Mouse (Mus musculus) lung, embryonic 16.5 days (tissue): ENCODE measurements at regions not wholly inside any gene's neighbourhood (a gene's known extent, or its start where the extent isn't known, plus 50 kb on each side); places are given as distances from the start of the nearest gene placed in this dataset.

Experiments
- ATAC-seq: fragments of 200-750 bp; cut with Nextera tagmentation; 2 replicates; pipeline ENCODE4 v1.8.0; 2017; ENCODE audit warnings: low read depth, mild to moderate bottlenecking, moderate library complexity
- H3K27ac ChIP-seq: fragments of 300-500 bp; sonication (generic); 2 replicates; pipeline ENCODE4 v1.5.1; 2014; ENCODE audit warnings: mild to moderate bottlenecking, control low read depth, low read length
- H3K27me3 ChIP-seq: fragments of 300-500 bp; sonication (generic); 2 replicates; pipeline ENCODE4 v1.6.1; 2014; ENCODE audit warnings: low read depth, low read length, mixed read lengths; ENCODE audit not compliant: control insufficient read depth, insufficient read depth
- H3K36me3 ChIP-seq: fragments of 300-500 bp; sonication (generic); 2 replicates; pipeline ENCODE4 v1.6.1; 2014; ENCODE audit warnings: low read length; ENCODE audit not compliant: control insufficient read depth, insufficient read depth
- H3K4me1 ChIP-seq: fragments of 300-500 bp; sonication (generic); replicated peaks from 2 replicates; pipeline ENCODE4 v1.6.1; 2014; ENCODE audit warnings: low read length, mixed read lengths; ENCODE audit not compliant: control insufficient read depth, insufficient read depth
- H3K4me2 ChIP-seq: fragments of 300-500 bp; sonication (generic); 2 replicates; pipeline ENCODE4 v1.6.1; 2014; ENCODE audit warnings: low read depth, low read length, control low read depth
- H3K4me3 ChIP-seq: fragments of 300-500 bp; sonication (generic); 2 replicates; pipeline ENCODE4 v1.5.1; 2014; ENCODE audit warnings: mild to moderate bottlenecking, low read length, control low read depth
- H3K9ac ChIP-seq: fragments of 300-500 bp; sonication (generic); 2 replicates; pipeline ENCODE4 v1.6.1; 2014; ENCODE audit warnings: low read length, control low read depth
- H3K9me3 ChIP-seq: fragments of 300-500 bp; sonication (generic); 2 replicates; pipeline ENCODE4 v1.6.1; 2016; ENCODE audit warnings: low read length; ENCODE audit not compliant: control insufficient read depth
- WGBS: fragments of 180-500 bp; shearing (Covaris S2); extraction: QIAGEN DNeasy Blood & Tissue Kit; methylation state at CpG from one replicate; pipeline ENCODE4 v1.1.7; 2014; 5-methylcytosine and 5-hydroxymethylcytosine counted together

DNA sequence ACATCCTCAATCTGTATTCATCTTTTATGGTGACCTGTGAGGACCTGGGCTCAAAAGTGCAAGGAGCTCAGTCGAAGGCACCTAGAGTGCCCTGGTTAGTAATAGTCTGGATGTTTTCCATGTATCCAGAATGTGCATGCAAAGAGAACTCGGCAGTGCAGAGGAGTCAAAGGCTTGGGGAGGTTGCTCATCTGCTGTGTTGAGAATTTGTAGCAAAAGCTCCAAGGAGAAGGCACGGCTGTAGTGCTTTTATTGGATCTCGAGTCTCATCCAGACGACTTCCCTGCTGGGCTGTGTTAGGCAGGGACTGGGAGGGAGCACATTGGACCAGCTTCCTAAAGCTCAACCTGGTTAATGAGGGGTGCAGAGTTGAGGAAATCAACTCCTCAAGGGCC, 97.3 kb upstream of the Wscd1 start:
- no peak for ATAC-seq
- H3K36me3 ChIP-seq: no peaks in the 10 kb centered on the region
- no peak overlapping the region for H3K4me3 ChIP-seq
- H3K27me3 ChIP-seq: no peaks in the 10 kb centered on the region
- no peak overlapping the region for H3K27ac ChIP-seq
- no peak overlapping the region for H3K9ac ChIP-seq
- 66% methylated on average over 5 of the region's 5 CpGs for WGBS
- H3K4me2 ChIP-seq: no peak overlapping the region
- no peaks in the 10 kb centered on the region for H3K9me3 ChIP-seq
- no peaks in the 10 kb centered on the region for H3K4me1 ChIP-seq

DNA sequence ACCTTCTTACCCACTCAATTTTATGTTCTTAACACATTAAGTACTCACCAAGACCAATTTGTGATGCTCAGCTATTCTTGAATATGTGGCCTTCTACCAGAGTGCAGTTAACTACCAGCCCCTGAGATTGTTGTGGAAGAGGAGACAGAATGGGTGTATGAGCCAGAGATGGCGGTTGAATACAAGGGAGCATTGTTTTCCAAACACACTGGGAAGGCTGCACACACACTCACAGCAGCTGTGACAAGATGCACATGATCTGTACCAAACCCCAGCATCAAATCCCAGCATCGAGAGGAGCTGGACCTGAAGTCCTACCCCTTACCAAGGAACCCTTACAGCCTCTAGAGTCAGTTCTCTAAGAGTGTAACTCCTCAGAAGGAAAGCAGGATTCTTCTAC, 91.4 kb upstream of the Wscd1 start:
- no peak for ATAC-seq
- WGBS: 60% methylated on average over 2 of the region's 2 CpGs
- Histone ChIP-seq H3K9ac (no peak overlapping the region), H3K4me3 (no peak overlapping the region), H3K27ac (no peak overlapping the region), H3K4me1 (no peaks in the 10 kb centered on the region), H3K27me3 (no peaks in the 10 kb centered on the region), H3K4me2 (no peak overlapping the region), H3K36me3 (no peaks in the 10 kb centered on the region), H3K9me3 (no peaks in the 10 kb centered on the region)

DNA sequence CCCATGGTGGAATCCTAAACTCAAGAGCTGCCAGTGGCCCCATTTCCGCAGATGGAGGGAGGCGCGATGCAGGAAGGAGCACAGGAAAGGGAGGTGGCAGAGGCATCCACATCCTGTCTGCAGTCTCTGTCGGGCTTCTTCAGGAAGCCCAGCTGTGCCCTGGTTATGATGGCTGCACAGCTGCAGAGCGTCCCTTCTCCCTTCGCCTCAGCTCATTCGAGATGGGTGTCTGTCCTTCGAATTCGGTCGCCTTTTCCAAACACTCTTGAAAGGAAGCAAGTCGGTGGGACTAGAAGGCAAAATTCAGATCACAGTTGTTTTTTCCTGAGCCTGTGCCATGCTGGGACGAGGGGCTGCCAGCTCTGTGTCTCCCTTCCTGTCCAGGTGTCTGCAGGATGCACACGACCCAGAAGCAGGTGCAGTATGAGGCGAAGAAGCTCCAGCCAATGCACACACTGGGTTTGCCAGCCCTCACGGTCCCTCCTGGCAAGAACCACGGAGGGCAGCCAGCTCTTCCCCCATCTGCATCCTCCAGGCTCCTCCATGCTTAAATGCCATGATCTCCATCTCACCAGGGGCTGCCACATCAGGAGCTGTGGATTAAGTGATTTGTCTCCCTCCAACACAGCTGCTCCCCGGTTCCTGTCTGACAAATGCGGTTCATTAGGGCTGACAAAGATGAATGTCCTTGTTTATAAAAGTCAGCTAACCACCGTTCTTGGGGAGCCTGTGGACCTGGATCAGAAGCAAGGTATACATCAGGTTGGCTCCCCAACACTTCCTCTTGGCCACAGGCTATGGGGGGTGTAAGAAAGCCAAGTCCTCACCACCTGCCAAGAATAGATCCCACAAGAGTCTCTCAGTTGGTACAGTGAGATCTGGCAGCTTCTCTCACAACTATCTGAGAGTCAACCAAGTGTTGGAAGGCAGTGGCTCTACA, 79.3 kb upstream of the Wscd1 start:
- H3K9ac ChIP-seq: no peak overlapping the region
- WGBS: 51% methylated on average over 19 of the region's 19 CpGs
- no peaks in the 10 kb centered on the region for H3K9me3 ChIP-seq
- no peak overlapping the region for H3K4me2 ChIP-seq
- ATAC-seq: peak; percentile 74
- peak overlapping the region; percentile 35 for H3K27ac ChIP-seq
- H3K4me1 ChIP-seq: no peaks in the 10 kb centered on the region
- H3K4me3 ChIP-seq: no peak overlapping the region
- H3K27me3 ChIP-seq: no peaks in the 10 kb centered on the region
- H3K36me3 ChIP-seq: no peaks in the 10 kb centered on the region

DNA sequence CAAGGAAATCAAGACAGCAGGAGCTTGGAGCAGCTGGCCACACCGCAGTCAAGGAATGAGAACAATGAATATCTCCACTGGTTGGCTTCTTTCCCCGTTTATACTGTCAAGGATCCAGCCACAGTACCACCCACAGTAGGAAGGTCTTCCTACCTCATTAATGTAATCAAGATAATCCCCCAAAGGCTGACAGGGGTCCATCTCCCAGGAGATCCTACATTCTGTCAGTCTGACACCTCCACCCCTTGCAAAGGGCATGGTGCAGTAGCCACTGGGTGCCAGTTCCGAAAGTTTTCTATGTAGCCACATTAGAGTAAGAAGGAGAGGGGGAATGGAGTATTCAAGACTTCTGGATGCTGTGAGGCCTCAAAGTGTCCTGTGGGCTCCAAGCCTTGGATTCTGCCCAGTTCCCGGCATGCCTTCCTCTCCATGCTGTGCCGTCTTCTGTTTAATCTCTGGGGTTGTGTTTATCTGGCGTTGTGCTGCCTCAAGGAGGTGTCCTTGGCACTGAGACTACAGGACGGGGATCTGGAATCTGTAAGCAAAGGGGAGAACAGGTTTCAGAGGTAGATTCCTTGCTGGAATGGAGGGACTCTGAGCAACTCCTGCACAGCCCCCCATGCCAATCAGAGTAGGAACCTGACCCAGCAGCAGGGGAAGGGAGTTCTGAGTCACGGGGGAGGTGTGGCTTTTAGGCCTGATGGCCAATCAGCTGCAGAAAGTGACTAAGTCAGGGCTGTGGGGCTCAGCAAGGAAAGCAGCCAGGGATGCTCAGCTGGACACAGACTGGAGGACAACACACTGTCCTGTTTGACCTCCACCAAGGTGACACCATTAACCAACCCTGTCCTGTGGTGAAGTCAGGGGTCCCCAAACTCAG, 77.3 kb upstream of the Wscd1 start:
- Histone ChIP-seq H3K4me3 (no peak overlapping the region), H3K9me3 (no peaks in the 10 kb centered on the region), H3K36me3 (no peaks in the 10 kb centered on the region), H3K4me2 (no peak overlapping the region), H3K27ac (no peak overlapping the region), H3K4me1 (no peaks in the 10 kb centered on the region), H3K9ac (no peak overlapping the region), H3K27me3 (no peaks in the 10 kb centered on the region)
- 14% methylated on average over 8 of the region's 8 CpGs for WGBS
- no peak for ATAC-seq

DNA sequence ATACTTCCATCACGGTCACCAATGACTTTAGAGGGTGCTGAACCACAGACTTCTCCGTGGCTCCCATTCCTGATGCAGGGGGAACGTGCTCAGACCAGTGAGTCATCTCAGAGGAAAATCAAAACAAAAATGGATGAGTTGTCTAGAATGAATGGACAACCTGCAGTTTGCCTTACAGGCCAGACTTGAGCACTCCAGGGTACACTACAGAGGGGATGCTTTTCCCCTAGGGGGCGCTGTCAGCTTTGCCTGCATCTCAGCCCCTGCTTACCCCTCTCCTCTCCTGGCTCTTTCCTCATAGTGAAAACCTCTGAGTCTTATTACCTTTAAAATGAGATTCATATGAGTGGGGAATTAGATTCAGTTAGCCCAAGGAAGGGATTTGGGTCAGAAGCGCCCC, 75.4 kb upstream of the Wscd1 start:
- Histone ChIP-seq H3K4me1 (no peaks in the 10 kb centered on the region), H3K9me3 (no peaks in the 10 kb centered on the region), H3K27ac (no peak overlapping the region), H3K9ac (no peak overlapping the region), H3K36me3 (no peaks in the 10 kb centered on the region), H3K4me2 (no peak overlapping the region), H3K4me3 (no peak overlapping the region), H3K27me3 (no peaks in the 10 kb centered on the region)
- 36% methylated on average over 5 of the region's 5 CpGs for WGBS
- no peak for ATAC-seq

DNA sequence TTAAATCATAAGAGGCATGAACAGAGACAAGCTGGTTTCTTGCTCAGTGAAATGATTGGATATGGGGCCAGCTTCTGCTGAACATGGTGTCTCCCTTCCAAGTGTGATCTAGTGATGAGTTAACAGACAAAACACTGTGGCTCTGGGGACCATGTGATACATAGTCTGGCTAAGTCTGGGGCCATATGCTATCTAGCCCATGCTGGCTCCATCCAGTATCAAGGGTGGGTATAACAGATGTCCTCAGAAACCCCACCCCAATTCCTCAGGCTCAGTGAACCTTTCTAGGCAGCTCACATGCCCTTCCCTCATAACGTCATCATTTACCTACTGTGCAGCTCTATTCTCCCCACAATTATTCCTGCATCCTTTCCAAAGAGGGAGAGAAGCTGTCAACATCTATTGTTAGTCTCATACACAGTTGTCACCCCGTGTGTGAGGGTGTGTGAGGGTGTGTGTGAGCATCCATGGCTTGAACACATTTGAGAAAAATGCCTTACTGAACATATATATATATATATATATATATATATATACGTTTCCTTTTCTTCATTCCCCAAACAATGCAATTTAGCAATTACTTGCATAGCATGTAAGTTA, 73.9 kb upstream of the Wscd1 start:
- Histone ChIP-seq H3K4me1 (no peaks in the 10 kb centered on the region), H3K27ac (no peak overlapping the region), H3K4me2 (no peak overlapping the region), H3K27me3 (no peaks in the 10 kb centered on the region), H3K9me3 (no peaks in the 10 kb centered on the region), H3K9ac (no peak overlapping the region), H3K36me3 (no peaks in the 10 kb centered on the region), H3K4me3 (no peak overlapping the region)
- 43% methylated on average over 3 of the region's 3 CpGs for WGBS
- ATAC-seq: no peak

DNA sequence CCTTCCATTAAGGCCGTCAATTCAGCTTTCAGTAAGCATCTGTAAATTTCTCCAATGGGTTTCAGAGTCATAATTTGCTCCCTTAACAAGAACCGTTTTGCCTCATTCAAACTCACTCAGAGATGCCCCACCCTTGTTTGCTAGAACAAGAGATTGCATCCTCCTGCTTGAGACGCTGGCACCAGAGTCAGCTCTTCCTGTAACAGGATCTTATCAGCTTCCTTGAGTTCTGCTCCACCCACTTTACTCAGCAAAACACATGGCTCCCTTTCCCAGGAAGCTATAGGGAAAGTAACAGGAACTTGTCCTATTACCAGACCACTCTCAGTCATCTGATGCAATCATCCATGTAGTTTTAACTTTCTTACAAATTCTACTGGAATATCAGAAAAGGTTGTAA, 52.7 kb upstream of the Wscd1 start:
- no peak for ATAC-seq
- no peak overlapping the region for H3K27ac ChIP-seq
- 26% methylated on average over 3 of the region's 3 CpGs for WGBS

DNA sequence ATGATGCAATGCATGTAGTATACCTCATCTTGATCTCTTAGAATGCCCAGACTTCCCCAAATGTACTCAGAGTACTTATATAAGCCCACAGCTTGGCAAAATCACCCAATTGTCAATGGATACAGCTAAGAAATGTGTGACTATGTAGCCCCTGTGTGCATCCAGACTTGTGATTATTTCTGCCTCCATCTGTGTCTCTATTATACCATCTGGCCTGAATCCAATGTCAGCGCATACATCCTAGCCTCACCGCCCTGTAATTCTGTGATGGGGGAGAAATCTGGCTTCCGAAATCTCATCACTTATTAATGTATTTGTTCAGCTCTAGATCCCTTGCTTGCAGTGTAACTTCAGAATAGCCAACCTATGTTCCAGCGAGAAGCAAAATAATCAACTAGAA, 50.9 kb upstream of the Wscd1 start:
- no peaks in the 10 kb centered on the region for H3K4me1 ChIP-seq
- no peak overlapping the region for H3K9ac ChIP-seq
- WGBS: 89% methylated on average over 4 of the region's 4 CpGs

More for the DNA sequence above, 52.7 kb upstream of the Wscd1 start:
- Histone ChIP-seq H3K4me3 (no peak overlapping the region), H3K27me3 (no peaks in the 10 kb centered on the region), H3K4me2 (no peak overlapping the region), H3K36me3 (no peaks in the 10 kb centered on the region), H3K9ac (no peak overlapping the region), H3K4me1 (no peaks in the 10 kb centered on the region), H3K9me3 (no peaks in the 10 kb centered on the region)

More for the DNA sequence above, 50.9 kb upstream of the Wscd1 start:
- no peaks in the 10 kb centered on the region for H3K27me3 ChIP-seq
- no peak overlapping the region for H3K4me2 ChIP-seq
- H3K36me3 ChIP-seq: no peaks in the 10 kb centered on the region
- ATAC-seq: no peak
- no peak overlapping the region for H3K27ac ChIP-seq
- H3K9me3 ChIP-seq: no peaks in the 10 kb centered on the region
- H3K4me3 ChIP-seq: no peak overlapping the region
